Mouse (Mus musculus) embryonic fibroblast, embryonic 13.5 days (primary cell): ENCODE results near the gene Ntm.

Source experiments
- CTCF ChIP-seq: IDR thresholded peaks from 2 replicates; pipeline ENCODE4 v1.5.1; 2011; ENCODE audit warnings: mild to moderate bottlenecking, control low read depth, low read length, moderate library complexity, borderline replicate concordance; ENCODE audit not compliant: insufficient read depth
- POLR2A ChIP-seq: IDR thresholded peaks from 2 replicates; pipeline ENCODE4 v1.6.1; 2011; ENCODE audit warnings: low read depth, mild to moderate bottlenecking, control low read depth, low read length, moderate library complexity

- TF ChIP-seq POLR2A (no peak), CTCF (no peak)
Measured at GRCm38 (mm10) chr9:29496002-29496401, 466.9 kb downstream of the Ntm start.
